Mouse (Mus musculus) layer of hippocampus, postnatal 36 days (tissue): Measurements from ENCODE around the gene Rab3gap2. TPM values are rescaled to one million over a fixed set of nuclear protein-coding genes. Genes with fewer than 3 reads are reported as not detected.

Source experiments
- DNase-seq, 2 experiments: peaks; one replicate each; pipeline ENCODE4 v3.0.0; 2022
- total RNA-seq, 2 experiments: library from RNA; stranded (reverse); gene quantifications; 2 replicates each; pipeline ENCODE4 v1.2.3; 2021

Rab3gap2 gene
- total RNA-seq, 2 experiments from 2014 or later, result 62.6 to 65.9 TPM

- no peak for DNase-seq
Measured at GRCm38 (mm10) chr1:185227766-185228165, 23.8 kb downstream of the Rab3gap2 start.

- no peak for DNase-seq
Measured at GRCm38 (mm10) chr1:185229406-185230201, 25.7 kb downstream of the Rab3gap2 start.

GRCm38 (mm10) chr1:185235837-185236236, 31.9 kb downstream of the Rab3gap2 start:
- no peak for DNase-seq

GRCm38 (mm10) chr1:185236530-185236929, 32.6 kb downstream of the Rab3gap2 start:
- DNase-seq, result no peak

- no peak for DNase-seq
Measured at GRCm38 (mm10) chr1:185243013-185243412, 39.1 kb downstream of the Rab3gap2 start.

- DNase-seq, result no peak
Measured at GRCm38 (mm10) chr1:185245456-185245855, 41.5 kb downstream of the Rab3gap2 start.

GRCm38 (mm10) chr1:185247429-185248085, 43.6 kb downstream of the Rab3gap2 start:
- no peak for DNase-seq

GRCm38 (mm10) chr1:185248728-185249127, 44.8 kb downstream of the Rab3gap2 start:
- DNase-seq, result no peak

- DNase-seq, result no peak
Measured at GRCm38 (mm10) chr1:185252351-185252750, 48.4 kb downstream of the Rab3gap2 start.

- DNase-seq, result peak; percentile 77 to 81
Measured at GRCm38 (mm10) chr1:185253140-185253892, 49.4 kb downstream of the Rab3gap2 start.

- DNase-seq, result no peak
Measured at GRCm38 (mm10) chr1:185255336-185255735, 51.4 kb downstream of the Rab3gap2 start.

- no peak for DNase-seq
Measured at GRCm38 (mm10) chr1:185256753-185257152, 52.8 kb downstream of the Rab3gap2 start.

- DNase-seq, result no peak
Measured at GRCm38 (mm10) chr1:185262565-185262964, 58.6 kb downstream of the Rab3gap2 start.

- no peak for DNase-seq
Measured at GRCm38 (mm10) chr1:185268675-185269074, 64.8 kb downstream of the Rab3gap2 start.

- DNase-seq, result no peak
Measured at GRCm38 (mm10) chr1:185270403-185271097, 66.6 kb downstream of the Rab3gap2 start.

GRCm38 (mm10) chr1:185271373-185271772, 67.5 kb downstream of the Rab3gap2 start:
- no peak for DNase-seq

- DNase-seq, result no peak
Measured at GRCm38 (mm10) chr1:185274819-185275545, 71.1 kb downstream of the Rab3gap2 start.

- no peak for DNase-seq
Measured at GRCm38 (mm10) chr1:185275976-185276375, 72.1 kb downstream of the Rab3gap2 start.

- DNase-seq, result no peak
Measured at GRCm38 (mm10) chr1:185277022-185277421, 73.1 kb downstream of the Rab3gap2 start.

GRCm38 (mm10) chr1:185279288-185279687, 75.4 kb downstream of the Rab3gap2 start:
- DNase-seq, result no peak

- no peak for DNase-seq
Measured at GRCm38 (mm10) chr1:185280616-185281015, 76.7 kb downstream of the Rab3gap2 start.

- DNase-seq, result no peak
Measured at GRCm38 (mm10) chr1:185282846-185283245, 78.9 kb downstream of the Rab3gap2 start.
